Mouse (Mus musculus): ENCODE measurements at regions not wholly inside any gene's neighbourhood (a gene's known extent, or its start where the extent isn't known, plus 50 kb on each side); places are given as distances from the start of the nearest gene placed in this dataset.

DNA sequence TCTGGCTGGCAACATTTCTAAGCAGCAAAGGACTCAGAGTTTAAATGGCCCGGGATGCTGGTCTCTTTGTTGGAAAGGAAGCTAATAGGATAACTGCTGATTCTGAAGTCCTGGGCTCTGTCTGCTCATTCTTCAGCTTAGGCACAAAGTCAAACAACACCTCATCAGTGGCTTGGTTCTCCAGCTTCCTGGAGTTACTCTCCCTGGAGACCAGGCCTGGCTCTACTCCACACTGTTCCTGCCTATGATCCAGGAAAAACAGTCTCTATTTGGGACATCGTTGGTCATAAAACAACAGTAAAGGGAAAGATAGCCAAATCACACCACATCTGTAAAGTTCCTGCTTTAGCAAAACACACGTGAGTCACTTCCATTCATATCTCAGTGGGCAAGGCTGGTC lies 271.3 kb upstream of the 9630041A04Rik start:
- TF ChIP-seq TBP (IDR thresholded peaks at IDR 0.05; ENCODE audit: low read depth, low read length) (no peak), ZNF384 (IDR thresholded peaks at IDR 0.05; ENCODE audit: low read depth, low read length) (no peak)
- Histone ChIP-seq H3K27me3 (ENCODE audit: control insufficient read depth in 1 of 2, insufficient read depth in 2 of 2, low read length in 2 of 2) (no peaks in the 10 kb centered on the region; a peak in 1 of 4 replicates), H3K27ac (ENCODE audit: control insufficient read depth, low read depth, low read length) (no peak overlapping the region), H3K36me3 (ENCODE audit: control insufficient read depth in 1 of 2, insufficient read depth in 2 of 2, low read length in 2 of 2) (no peaks in the 10 kb centered on the region), H3K9ac (ENCODE audit: control insufficient read depth, low read depth, low read length, poor library complexity, severe bottlenecking) (no peak overlapping the region), H3K9me3 (replicated peaks; ENCODE audit: insufficient read depth, low read length) (no peaks in the 10 kb centered on the region), H3K4me3 (ENCODE audit: control insufficient read depth in 1 of 2, insufficient read depth in 1 of 2, low read depth in 2 of 2, low read length in 2 of 2) (no peak overlapping the region), H3K79me2 (ENCODE audit: control insufficient read depth, insufficient read depth, low read length, poor library complexity) (no peaks in the 10 kb centered on the region), H3K4me1 (ENCODE audit: control insufficient read depth in 1 of 2, insufficient read depth in 2 of 2, low read length in 2 of 2) (no peaks in the 10 kb centered on the region)
- DNase-seq (ENCODE audit: low read depth, low spot score): no peak

DNA sequence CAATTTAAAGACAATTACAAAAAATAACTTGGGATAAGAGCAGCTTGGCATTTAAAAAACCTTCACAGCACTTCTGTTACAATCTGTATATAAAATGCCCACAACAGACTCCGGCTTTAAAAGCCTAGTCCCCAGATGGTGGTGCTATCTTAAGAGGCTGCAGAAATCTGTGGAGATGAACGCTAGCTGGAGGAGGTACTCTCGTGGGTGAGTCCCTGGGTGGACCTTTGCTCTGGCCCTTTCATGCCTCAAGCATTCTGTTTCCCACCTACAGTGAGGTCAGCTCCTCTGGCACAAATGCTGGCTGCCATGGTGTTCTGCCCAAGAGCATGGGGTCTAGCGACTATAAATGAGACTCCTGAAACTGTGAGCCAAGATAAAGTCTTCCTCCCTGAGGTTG lies 280.6 kb upstream of the 9630041A04Rik start:
- Histone ChIP-seq H3K9me3 (replicated peaks; ENCODE audit: insufficient read depth, low read length) (no peaks in the 10 kb centered on the region), H3K4me1 (ENCODE audit: control insufficient read depth in 1 of 2, insufficient read depth in 2 of 2, low read length in 2 of 2) (no peaks in the 10 kb centered on the region), H3K79me2 (ENCODE audit: control insufficient read depth, insufficient read depth, low read length, poor library complexity) (no peaks in the 10 kb centered on the region), H3K4me3 (ENCODE audit: control insufficient read depth in 1 of 2, insufficient read depth in 1 of 2, low read depth in 2 of 2, low read length in 2 of 2) (no peak overlapping the region), H3K27ac (ENCODE audit: control insufficient read depth, low read depth, low read length) (no peak overlapping the region), H3K9ac (ENCODE audit: control insufficient read depth, low read depth, low read length, poor library complexity, severe bottlenecking) (no peak overlapping the region), H3K27me3 (ENCODE audit: control insufficient read depth in 1 of 2, insufficient read depth in 2 of 2, low read length in 2 of 2) (no peaks in the 10 kb centered on the region; a peak in 1 of 4 replicates), H3K36me3 (ENCODE audit: control insufficient read depth in 1 of 2, insufficient read depth in 2 of 2, low read length in 2 of 2) (no peaks in the 10 kb centered on the region)
- no peak for DNase-seq (ENCODE audit: low read depth, low spot score)
- TF ChIP-seq POLR2AphosphoS5 (IDR thresholded peaks at IDR 0.05; ENCODE audit: borderline replicate concordance, low read depth, low read length): no peak
- no peak for TF ChIP-seq E2F4 (IDR thresholded peaks at IDR 0.05; ENCODE audit: borderline replicate concordance, low read depth, low read length)
- TF ChIP-seq CHD2 (IDR thresholded peaks at IDR 0.05; ENCODE audit: low read length): no peak
- TF ChIP-seq RAD21 (IDR thresholded peaks at IDR 0.05; ENCODE audit: low read depth, low read length): no peak
- TF ChIP-seq MAX (IDR thresholded peaks at IDR 0.05; ENCODE audit: low read length): no peak
- no peak for TF ChIP-seq TAL1 (IDR thresholded peaks at IDR 0.05; ENCODE audit: low read length)

DNA sequence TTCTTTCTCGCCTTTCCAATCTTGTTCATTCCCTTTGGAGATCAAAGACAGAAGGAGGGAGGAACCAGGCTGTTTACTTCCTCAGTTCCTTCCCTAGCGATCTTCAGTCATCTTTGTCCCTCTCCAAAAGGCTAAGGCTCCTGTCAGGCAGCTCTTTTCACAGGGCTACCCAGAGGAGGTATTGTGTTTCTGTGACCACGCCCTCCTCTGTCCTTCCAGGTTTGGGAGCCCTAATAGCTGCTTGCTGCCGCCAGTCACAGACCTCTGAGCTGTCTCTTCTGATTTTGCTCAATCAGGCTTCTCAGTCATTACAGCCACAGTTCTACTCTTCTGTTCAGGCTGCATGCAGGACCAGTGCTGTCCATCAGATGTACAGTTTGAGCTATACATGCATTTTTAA lies 290.9 kb upstream of the 9630041A04Rik start:
- Histone ChIP-seq H3K27ac (ENCODE audit: control insufficient read depth, low read depth, low read length) (no peak overlapping the region), H3K9ac (ENCODE audit: control insufficient read depth, low read depth, low read length, poor library complexity, severe bottlenecking) (no peak overlapping the region), H3K27me3 (ENCODE audit: control insufficient read depth in 1 of 2, insufficient read depth in 2 of 2, low read length in 2 of 2) (no peaks in the 10 kb centered on the region), H3K4me1 (ENCODE audit: control insufficient read depth in 1 of 2, insufficient read depth in 2 of 2, low read length in 2 of 2) (no peaks in the 10 kb centered on the region), H3K79me2 (ENCODE audit: control insufficient read depth, insufficient read depth, low read length, poor library complexity) (no peaks in the 10 kb centered on the region), H3K4me3 (ENCODE audit: control insufficient read depth in 1 of 2, insufficient read depth in 1 of 2, low read depth in 2 of 2, low read length in 2 of 2) (no peak overlapping the region), H3K36me3 (ENCODE audit: control insufficient read depth in 1 of 2, insufficient read depth in 2 of 2, low read length in 2 of 2) (no peaks in the 10 kb centered on the region), H3K9me3 (replicated peaks; ENCODE audit: insufficient read depth, low read length) (no peaks in the 10 kb centered on the region)
- TF ChIP-seq RAD21 (IDR thresholded peaks at IDR 0.05; ENCODE audit: low read depth, low read length): no peak
- TF ChIP-seq POLR2AphosphoS5 (IDR thresholded peaks at IDR 0.05; ENCODE audit: borderline replicate concordance, low read depth, low read length): no peak
- DNase-seq (ENCODE audit: low read depth, low spot score): no peak

DNA sequence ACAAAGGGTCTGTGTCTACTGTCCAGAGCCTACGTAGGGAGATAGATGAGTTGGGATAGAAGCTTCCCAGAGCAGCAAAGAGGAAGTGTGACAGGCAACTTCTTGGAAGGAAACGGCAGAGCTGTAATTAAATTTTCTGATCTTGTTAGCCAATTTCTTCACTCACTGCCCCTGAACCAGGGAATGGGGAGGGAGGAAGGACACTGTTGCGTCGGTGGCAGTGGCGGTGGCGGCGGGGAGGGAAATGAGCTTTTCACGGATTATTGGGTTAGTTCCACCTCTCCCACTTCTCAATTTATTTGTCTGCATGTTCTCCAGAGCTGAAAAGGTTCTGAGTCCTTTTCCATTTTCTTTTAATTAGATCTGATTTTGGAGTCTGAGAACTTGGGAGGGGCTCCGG lies 298.4 kb upstream of the 9630041A04Rik start:
- no peak overlapping the region for H3K27ac ChIP-seq (ENCODE audit: control insufficient read depth, low read depth, low read length)
- no peaks in the 10 kb centered on the region for H3K36me3 ChIP-seq (ENCODE audit: control insufficient read depth in 1 of 2, insufficient read depth in 2 of 2, low read length in 2 of 2)
- DNase-seq (ENCODE audit: low read depth, low spot score): no peak
- H3K4me1 ChIP-seq (ENCODE audit: control insufficient read depth in 1 of 2, insufficient read depth in 2 of 2, low read length in 2 of 2): no peaks in the 10 kb centered on the region
- H3K79me2 ChIP-seq (ENCODE audit: control insufficient read depth, insufficient read depth, low read length, poor library complexity): no peaks in the 10 kb centered on the region
- no peaks in the 10 kb centered on the region for H3K9me3 ChIP-seq (replicated peaks; ENCODE audit: insufficient read depth, low read length)
- no peak overlapping the region for H3K4me3 ChIP-seq (ENCODE audit: control insufficient read depth in 1 of 2, insufficient read depth in 1 of 2, low read depth in 2 of 2, low read length in 2 of 2)
- H3K27me3 ChIP-seq (ENCODE audit: control insufficient read depth in 1 of 2, insufficient read depth in 2 of 2, low read length in 2 of 2): no peaks in the 10 kb centered on the region
- H3K9ac ChIP-seq (ENCODE audit: control insufficient read depth, low read depth, low read length, poor library complexity, severe bottlenecking): no peak overlapping the region
- TF ChIP-seq RCOR1 (IDR thresholded peaks at IDR 0.05; ENCODE audit: low read depth, low read length) (no peak), POLR2AphosphoS2 (IDR thresholded peaks at IDR 0.05; ENCODE audit: low read length) (no peak), USF1 (IDR thresholded peaks at IDR 0.05; ENCODE audit: low read depth, low read length) (no peak), ZMIZ1 (IDR thresholded peaks at IDR 0.05; ENCODE audit: low read depth, low read length) (no peak), POLR2A (IDR thresholded peaks at IDR 0.05; ENCODE audit: control insufficient read depth in 1 of 2, insufficient read depth in 1 of 2, low read depth in 1 of 2, low read length in 2 of 2, poor library complexity in 1 of 2) (no peak), HCFC1 (IDR thresholded peaks at IDR 0.05; ENCODE audit: low read depth, low read length) (no peak)

Measured in MEL (cell line).